Mouse (Mus musculus) liver, embryonic 14.5 days (tissue): ENCODE results near the gene Als2cr12. TPM values are rescaled to one million over a fixed set of nuclear protein-coding genes. Genes with fewer than 3 reads are reported as not detected.

Experiments
- ATAC-seq: fragments of 200-750 bp; cut with Nextera tagmentation; 2 replicates; pipeline ENCODE4 v1.8.0; 2017; ENCODE audit warnings: moderate number of reproducible peaks, mild to moderate bottlenecking, moderate library complexity; ENCODE audit not compliant: insufficient read depth
- DNase-seq, 3 experiments: peaks; one replicate each; pipeline ENCODE4 v3.0.0-alpha.2; 2012 to 2013; ENCODE audit warnings: low read depth in 3 of 3, low spot score in 3 of 3
- H3K27ac ChIP-seq: fragments of 300-500 bp; sonication (generic); 2 replicates; pipeline ENCODE4 v1.5.1; 2014; ENCODE audit warnings: moderate library complexity, mild to moderate bottlenecking, control low read depth, inconsistent platforms
- H3K27me3 ChIP-seq: fragments of 300-500 bp; sonication (generic); 2 replicates; pipeline ENCODE4 v1.6.1; 2014; ENCODE audit warnings: mild to moderate bottlenecking, low read length, moderate library complexity; ENCODE audit not compliant: control insufficient read depth, insufficient read depth
- H3K36me3 ChIP-seq: fragments of 300-500 bp; sonication (generic); replicated peaks from 2 replicates; pipeline ENCODE4 v1.6.1; 2014; ENCODE audit warnings: low read depth; ENCODE audit not compliant: control insufficient read depth, insufficient read depth
- H3K4me1 ChIP-seq, 2 experiments: fragments of 200-500 bp in 1 of 2; fragments of 300-500 bp in 1 of 2; sonication (generic) in 1 of 2; replicated peaks; 2 replicates each; pipeline ENCODE4 v1.6.1; 2012 to 2014; ENCODE audit warnings: antibody characterized with exemption in 1 of 2, inconsistent platforms in 1 of 2, low read length in 1 of 2; ENCODE audit not compliant: control insufficient read depth in 2 of 2, insufficient read depth in 2 of 2
- H3K4me2 ChIP-seq: fragments of 300-500 bp; sonication (generic); 2 replicates; pipeline ENCODE4 v1.6.1; 2014; ENCODE audit warnings: low read depth, mild to moderate bottlenecking, control low read depth, moderate library complexity
- H3K4me3 ChIP-seq, 2 experiments: fragments of 200-500 bp in 1 of 2; fragments of 300-500 bp in 1 of 2; sonication (generic) in 1 of 2; 2 replicates each; pipeline ENCODE4 v1.5.1; 2012 to 2014; ENCODE audit warnings: low read depth in 2 of 2, low read length in 2 of 2, mild to moderate bottlenecking in 2 of 2, control low read depth in 1 of 2, inconsistent platforms in 1 of 2, moderate library complexity in 1 of 2; ENCODE audit not compliant: insufficient read depth in 1 of 2
- H3K9ac ChIP-seq: fragments of 300-500 bp; sonication (generic); replicated peaks from 2 replicates; pipeline ENCODE4 v1.6.1; 2014; ENCODE audit warnings: mild to moderate bottlenecking, control low read depth, moderate library complexity
- H3K9me3 ChIP-seq: fragments of 300-500 bp; sonication (generic); 2 replicates; pipeline ENCODE4 v1.6.1; 2016; ENCODE audit warnings: low read length, mixed read lengths; ENCODE audit not compliant: control insufficient read depth
- CTCF ChIP-seq: IDR thresholded peaks from 2 replicates; pipeline ENCODE4 v1.5.1; 2016; ENCODE audit warnings: antibody characterized with exemption, low read depth, control low read depth
- EP300 ChIP-seq: IDR thresholded peaks from 2 replicates; pipeline ENCODE4 v1.6.1; 2016; ENCODE audit warnings: antibody characterized with exemption, low read depth
- WGBS: fragments of 180-500 bp; shearing (Covaris S2); extraction: QIAGEN DNeasy Blood & Tissue Kit; methylation state at CpG from one replicate; pipeline ENCODE4 v1.1.7; 2014; ENCODE audit not compliant: insufficient replicate concordance; 5-methylcytosine and 5-hydroxymethylcytosine counted together
- polyA plus RNA-seq, 2 experiments: library from polyadenylated mRNA; depleted of rRNA in 1 of 2; stranded (reverse) in 1 of 2; unstranded in 1 of 2; fragments of >200 nt; fragmentation: Nextera tagmentation in 1 of 2; extraction: Ambion mirVana in 1 of 2; gene quantifications; 2 replicates each; pipeline versions ENCODE4 v1.2.1 to v1.2.3; 2012 to 2014

The Als2cr12 gene
- polyA plus RNA-seq, 2 experiments = not detected

GRCm38 (mm10) chr1:58719356-58719945 lies 23.7 kb upstream of the Als2cr12 start:
- Histone ChIP-seq H3K27ac (no peak overlapping the region), H3K4me2 (no peak overlapping the region), H3K4me3 (no peak overlapping the region), H3K36me3 (no peaks in the 10 kb centered on the region; the same call in 1 of the 2 replicates), H3K9me3 (no peaks in the 10 kb centered on the region), H3K9ac (no peak overlapping the region), H3K27me3 (no peaks in the 10 kb centered on the region), H3K4me1 (peaks cover 0 to 16% of the 10 kb centered on the region in 2 experiments)
- DNase-seq (no peak), ATAC-seq (no peak)
- 57% methylated on average over 7 of the region's 7 CpGs for WGBS
- TF ChIP-seq EP300 (no peak), CTCF (no peak)

- Histone ChIP-seq H3K4me2 (no peak overlapping the region), H3K36me3 (no peaks in the 10 kb centered on the region; the same call in 1 of the 2 replicates), H3K9ac (no peak overlapping the region), H3K4me3 (no peak overlapping the region), H3K4me1 (peaks cover 0 to 18% of the 10 kb centered on the region in 2 experiments), H3K27ac (no peak overlapping the region), H3K27me3 (no peaks in the 10 kb centered on the region), H3K9me3 (no peaks in the 10 kb centered on the region)
- ATAC-seq (no peak), DNase-seq (no peak)
- TF ChIP-seq EP300 (no peak), CTCF (no peak)
- WGBS = 62% methylated on average over 8 of the region's 8 CpGs
Measured at GRCm38 (mm10) chr1:58717589-58718270, 21.9 kb upstream of the Als2cr12 start.

- H3K27ac ChIP-seq = no peak overlapping the region
- no peak overlapping the region for H3K4me3 ChIP-seq
- H3K9ac ChIP-seq = no peak overlapping the region
- TF ChIP-seq CTCF (no peak), EP300 (no peak)
- no peaks in the 10 kb centered on the region for H3K27me3 ChIP-seq
- whole genome bisulfite sequencing = 72% methylated on average over 4 of the region's 4 CpGs
- ATAC-seq (no peak), DNase-seq (no peak)
- no peaks in the 10 kb centered on the region for H3K9me3 ChIP-seq
- H3K4me1 ChIP-seq = peaks cover 0 to 21% of the 10 kb centered on the region in 2 experiments
- no peak overlapping the region for H3K4me2 ChIP-seq
- no peaks in the 10 kb centered on the region; the same call in 1 of the 2 replicates for H3K36me3 ChIP-seq
Measured at GRCm38 (mm10) chr1:58716883-58717220, 21.1 kb upstream of the Als2cr12 start.

- no peak overlapping the region for H3K4me3 ChIP-seq
- TF ChIP-seq CTCF (no peak), EP300 (no peak)
Measured at GRCm38 (mm10) chr1:58716162-58716882, 20.5 kb upstream of the Als2cr12 start.

GRCm38 (mm10) chr1:58715536-58715935 lies 19.7 kb upstream of the Als2cr12 start:
- peaks cover 0 to 21% of the 10 kb centered on the region in 2 experiments for H3K4me1 ChIP-seq
- H3K27me3 ChIP-seq = no peaks in the 10 kb centered on the region
- TF ChIP-seq CTCF (no peak), EP300 (no peak)
- H3K4me2 ChIP-seq = peak overlapping the region; percentile 38
- H3K27ac ChIP-seq = peak overlapping the region; percentile 40
- H3K9ac ChIP-seq = no peak overlapping the region
- no peak for DNase-seq
- H3K4me3 ChIP-seq = no peak overlapping the region
- ATAC-seq = no peak
- no peaks in the 10 kb centered on the region for H3K9me3 ChIP-seq
- H3K36me3 ChIP-seq = no peaks in the 10 kb centered on the region; the same call in 1 of the 2 replicates

More at GRCm38 (mm10) chr1:58716162-58716882, 20.5 kb upstream of the Als2cr12 start:
- no peaks in the 10 kb centered on the region for H3K9me3 ChIP-seq
- no peak overlapping the region for H3K9ac ChIP-seq
- H3K27ac ChIP-seq = peak overlapping the region; percentile 18
- H3K27me3 ChIP-seq = no peaks in the 10 kb centered on the region
- 7% methylated on average over 7 of the region's 7 CpGs for WGBS
- H3K4me1 ChIP-seq = peaks cover 0 to 21% of the 10 kb centered on the region in 2 experiments
- DNase-seq (no peak), ATAC-seq (no peak)
- H3K36me3 ChIP-seq = no peaks in the 10 kb centered on the region; the same call in 1 of the 2 replicates
- peak overlapping the region; percentile 38 for H3K4me2 ChIP-seq
